Mouse (Mus musculus) CH12.LX (cell line): ENCODE results near the gene Mkln1. TPM values are rescaled to one million over a fixed set of nuclear protein-coding genes. Genes with fewer than 3 reads are reported as not detected.

ENCODE experiments used
- DNase-seq: peaks from one replicate; pipeline ENCODE4 v3.0.0-alpha.2; 2013; ENCODE audit errors: extremely low read depth
- H3K27ac ChIP-seq: 2 replicates; pipeline ENCODE4 v1.5.1; 2012; ENCODE audit warnings: low read depth, mild to moderate bottlenecking, control low read depth, moderate library complexity; ENCODE audit not compliant: insufficient read depth
- H3K27me3 ChIP-seq: replicated peaks from 2 replicates; pipeline ENCODE3; 2012; ENCODE audit warnings: inconsistent platforms
- H3K36me3 ChIP-seq, 2 experiments: replicated peaks in 1 of 2; 2 replicates each; pipeline versions ENCODE3 to v1.6.1; 2012; ENCODE audit warnings: inconsistent platforms in 1 of 2, low read length in 1 of 2, mild to moderate bottlenecking in 1 of 2, mixed read lengths in 1 of 2, moderate library complexity in 1 of 2; ENCODE audit not compliant: control insufficient read depth in 1 of 2, insufficient read depth in 1 of 2
- H3K4me1 ChIP-seq, 2 experiments: 2 replicates each; pipeline ENCODE4 v1.6.1; 2012; ENCODE audit warnings: inconsistent platforms in 1 of 2, moderate library complexity in 1 of 2; ENCODE audit not compliant: insufficient read depth in 2 of 2, control insufficient read depth in 1 of 2
- H3K4me2 ChIP-seq: 2 replicates; pipeline ENCODE4 v1.6.1; 2012; ENCODE audit warnings: low read depth, mild to moderate bottlenecking, control low read depth; ENCODE audit not compliant: poor library complexity, insufficient read depth, severe bottlenecking
- H3K4me3 ChIP-seq, 3 experiments: fragments of 150-350 bp in 1 of 3; sonication (generic) in 1 of 3; replicated peaks in 1 of 3; 2 replicates each; pipeline versions ENCODE3 to v1.5.1; 2011 to 2012; ENCODE audit warnings: low read depth in 2 of 3, low read length in 2 of 3, mild to moderate bottlenecking in 2 of 3, moderate library complexity in 2 of 3, control low read depth in 1 of 3, improper control_type of control experiment in 1 of 3, inconsistent platforms in 1 of 3, mixed read lengths in 1 of 3; ENCODE audit not compliant: poor library complexity in 1 of 3
- H3K79me2 ChIP-seq: replicated peaks from 2 replicates; pipeline ENCODE4 v1.6.1; 2012; ENCODE audit warnings: mild to moderate bottlenecking, moderate library complexity; ENCODE audit not compliant: control insufficient read depth, poor library complexity, insufficient read depth, severe bottlenecking; ENCODE audit errors: extremely low read depth
- H3K9ac ChIP-seq: 2 replicates; pipeline ENCODE4 v1.6.1; 2012; ENCODE audit warnings: low read depth, mild to moderate bottlenecking, control low read depth, moderate library complexity; ENCODE audit not compliant: insufficient read depth
- H3K9me3 ChIP-seq: replicated peaks from 2 replicates; pipeline ENCODE3; 2012; ENCODE audit warnings: low read length, inconsistent platforms, mixed read lengths
- E2F4 ChIP-seq: IDR thresholded peaks from 2 replicates; pipeline ENCODE4 v1.6.1; 2011; ENCODE audit warnings: low read depth, low read length, improper control_type of control experiment; ENCODE audit not compliant: insufficient replicate concordance
- GABPA ChIP-seq: IDR thresholded peaks from 2 replicates; pipeline ENCODE4 v1.6.1; 2012; ENCODE audit warnings: low read depth, low read length, improper control_type of control experiment, inconsistent platforms; ENCODE audit not compliant: insufficient replicate concordance
- IRF4 ChIP-seq: IDR thresholded peaks from 2 replicates; pipeline ENCODE4 v1.6.1; 2014; ENCODE audit warnings: low read depth, mild to moderate bottlenecking, inconsistent platforms, low read length, improper control_type of control experiment
- JUN ChIP-seq: IDR thresholded peaks from 2 replicates; pipeline ENCODE4 v1.6.1; 2011; ENCODE audit warnings: low read depth, mild to moderate bottlenecking, low read length, improper control_type of control experiment, moderate library complexity; ENCODE audit not compliant: insufficient read depth
- MAFK ChIP-seq: IDR thresholded peaks from 2 replicates; pipeline ENCODE4 v1.6.1; 2011; ENCODE audit warnings: low read length, improper control_type of control experiment; ENCODE audit not compliant: insufficient replicate concordance
- MEF2A ChIP-seq: IDR thresholded peaks from 2 replicates; pipeline ENCODE4 v1.6.1; 2014; ENCODE audit warnings: low read depth, mild to moderate bottlenecking, inconsistent platforms, low read length, improper control_type of control experiment, borderline replicate concordance
- MXI1 ChIP-seq: IDR thresholded peaks from 2 replicates; pipeline ENCODE4 v1.6.1; 2011; ENCODE audit warnings: mild to moderate bottlenecking, low read depth, low read length, improper control_type of control experiment
- MYC ChIP-seq: IDR thresholded peaks from 2 replicates; pipeline ENCODE4 v1.6.1; 2011; ENCODE audit warnings: low read depth, mild to moderate bottlenecking, improper control_type of control experiment, low read length
- POLR2A ChIP-seq: IDR thresholded peaks from 2 replicates; pipeline ENCODE4 v1.6.1; 2011; ENCODE audit warnings: low read depth, mild to moderate bottlenecking, improper control_type of control experiment, low read length
- POLR2AphosphoS2 ChIP-seq: IDR thresholded peaks from 2 replicates; pipeline ENCODE4 v1.6.1; 2011; ENCODE audit warnings: low read depth, low read length, improper control_type of control experiment
- RCOR1 ChIP-seq: conservative IDR thresholded peaks from 2 replicates; pipeline ENCODE4 v1.6.1; 2012; ENCODE audit warnings: low read depth, mild to moderate bottlenecking, inconsistent platforms, low read length, improper control_type of control experiment
- SIN3A ChIP-seq: IDR thresholded peaks from 2 replicates; pipeline ENCODE4 v1.6.1; 2012; ENCODE audit warnings: low read length, improper control_type of control experiment, inconsistent platforms
- SMC3 ChIP-seq: IDR thresholded peaks from 2 replicates; pipeline ENCODE4 v1.6.1; 2011; ENCODE audit warnings: low read depth, low read length, improper control_type of control experiment
- TBP ChIP-seq: conservative IDR thresholded peaks from 2 replicates; pipeline ENCODE4 v1.6.1; 2011; ENCODE audit warnings: low read depth, low read length, improper control_type of control experiment
- TCF12 ChIP-seq: IDR thresholded peaks from 2 replicates; pipeline ENCODE4 v1.6.1; 2014; ENCODE audit warnings: low read depth, mild to moderate bottlenecking, inconsistent platforms, low read length, improper control_type of control experiment
- UBTF ChIP-seq: IDR thresholded peaks from 2 replicates; pipeline ENCODE4 v1.6.1; 2012; ENCODE audit warnings: low read depth, mild to moderate bottlenecking, inconsistent platforms, low read length, improper control_type of control experiment, moderate library complexity
- USF1 ChIP-seq: IDR thresholded peaks from 2 replicates; pipeline ENCODE4 v1.6.1; 2014; ENCODE audit warnings: low read depth, mild to moderate bottlenecking, inconsistent platforms, low read length, improper control_type of control experiment
- ZKSCAN1 ChIP-seq: IDR thresholded peaks from 2 replicates; pipeline ENCODE4 v1.6.1; 2012; ENCODE audit warnings: low read depth, inconsistent platforms, low read length, improper control_type of control experiment, borderline replicate concordance
- dilution Hi-C: fragments of 300-500 bp; cut with MboI; formaldehyde crosslinking; loops from 2 replicates; pipeline ENCODE4 v1.14.3; 2020; ENCODE audit warnings: low sequenced_read_pairs; ENCODE audit not compliant: extremely low pct_unique_long_range_greater_than_20kb, extremely low pct_ligation_motif_present
- in situ Hi-C: fragments of 300-500 bp; cut with MboI; formaldehyde crosslinking; loops from 3 replicates; pipeline ENCODE4 v1.14.3; 2019; ENCODE audit warnings: low sequenced_read_pairs, low pct_ligation_motif_present, low pct_unique_long_range_greater_than_20kb, mixed read lengths
- polyA plus RNA-seq: library from polyadenylated mRNA; unstranded; fragments of >175 nt; gene quantifications from 2 replicates; pipeline ENCODE4 v1.2.1, GENCODE M21; 2012; ENCODE audit warnings: low read depth; ENCODE audit not compliant: insufficient read length
- total RNA-seq, 2 experiments: library from RNA; depleted of rRNA; stranded (reverse); fragments of 300-350 nt in 1 of 2; fragments of >200 nt in 1 of 2; gene quantifications; 2 replicates each; pipeline ENCODE4 v1.2.3; 2012 to 2014

Mkln1 gene
- total and polyA plus RNA-seq, 3 experiments: 79.6 to 127 (median 115) TPM

GRCm38 (mm10) chr6:31397775-31398430 is 632 bp upstream of the Mkln1 start:
- H3K9ac ChIP-seq: peak overlapping the region; percentile 49
- no peak for TF ChIP-seq SMC3
- TF ChIP-seq TCF12: no peak
- TF ChIP-seq POLR2AphosphoS2: no peak
- no peak for TF ChIP-seq UBTF
- no peak for TF ChIP-seq TBP
- TF ChIP-seq RCOR1: no peak
- no peak for TF ChIP-seq MEF2A
- TF ChIP-seq USF1: no peak
- dilution Hi-C loops (no loop called here), in situ Hi-C loops (loop anchor here (25.0 kb wide), 1 partner anchor 186 kb away; no protein-coding TSS in a partner anchor)
- H3K4me2 ChIP-seq: peak overlapping the region; percentile 46
- H3K4me1 ChIP-seq: peaks cover 2 to 23% of the 10 kb centered on the region in 2 experiments; a peak in 3 of 4 replicates
- DNase-seq: no peak
- peak overlapping the region in 2 of 3 experiments; percentile 80 to 86 for H3K4me3 ChIP-seq
- H3K27me3 ChIP-seq: no peaks in the 10 kb centered on the region
- peaks cover 0 to 3% of the 10 kb centered on the region in 2 experiments for H3K36me3 ChIP-seq
- no peak overlapping the region for H3K27ac ChIP-seq
- H3K9me3 ChIP-seq: peaks cover 2% of the 10 kb centered on the region
- H3K79me2 ChIP-seq: peaks cover 32% of the 10 kb centered on the region

GRCm38 (mm10) chr6:31399206-31399549 is 643 bp downstream of the Mkln1 start:
- Histone ChIP-seq H3K79me2 (peaks cover 38% of the 10 kb centered on the region), H3K27me3 (no peaks in the 10 kb centered on the region), H3K4me3 (peak overlapping the region; percentile 80 to 86 (median 86)), H3K9me3 (peaks cover 2% of the 10 kb centered on the region), H3K4me2 (peak overlapping the region; percentile 91), H3K4me1 (peaks cover 2 to 24% of the 10 kb centered on the region in 2 experiments; a peak in 3 of 4 replicates), H3K27ac (no peak overlapping the region), H3K36me3 (peaks cover 0 to 3% of the 10 kb centered on the region in 2 experiments), H3K9ac (peak overlapping the region; percentile 94)
- dilution Hi-C loops: no loop called here
- in situ Hi-C loops: loop anchor here (25.0 kb wide), 1 partner anchor 187 kb away; no protein-coding TSS in a partner anchor
- TF ChIP-seq MEF2A (no peak), IRF4 (no peak), E2F4 (no peak), RCOR1 (no peak), SIN3A (no peak), ZKSCAN1 (no peak), TBP (no peak), JUN (no peak), TCF12 (no peak), GABPA (no peak), MYC (no peak), POLR2A (no peak), MAFK (no peak), MXI1 (no peak)
- DNase-seq: no peak
